Mouse (Mus musculus) ZHBTc4 (cell line): ENCODE results near the gene Tpk1.
A peak's percentile ranks its signal among the peaks of the same experiment; 100 is the strongest.

Experiments
- DNase-seq: peaks from one replicate; pipeline ENCODE4 v3.0.0-alpha.2; 2011; ENCODE audit warnings: low read depth, low spot score

The Tpk1 gene

DNA sequence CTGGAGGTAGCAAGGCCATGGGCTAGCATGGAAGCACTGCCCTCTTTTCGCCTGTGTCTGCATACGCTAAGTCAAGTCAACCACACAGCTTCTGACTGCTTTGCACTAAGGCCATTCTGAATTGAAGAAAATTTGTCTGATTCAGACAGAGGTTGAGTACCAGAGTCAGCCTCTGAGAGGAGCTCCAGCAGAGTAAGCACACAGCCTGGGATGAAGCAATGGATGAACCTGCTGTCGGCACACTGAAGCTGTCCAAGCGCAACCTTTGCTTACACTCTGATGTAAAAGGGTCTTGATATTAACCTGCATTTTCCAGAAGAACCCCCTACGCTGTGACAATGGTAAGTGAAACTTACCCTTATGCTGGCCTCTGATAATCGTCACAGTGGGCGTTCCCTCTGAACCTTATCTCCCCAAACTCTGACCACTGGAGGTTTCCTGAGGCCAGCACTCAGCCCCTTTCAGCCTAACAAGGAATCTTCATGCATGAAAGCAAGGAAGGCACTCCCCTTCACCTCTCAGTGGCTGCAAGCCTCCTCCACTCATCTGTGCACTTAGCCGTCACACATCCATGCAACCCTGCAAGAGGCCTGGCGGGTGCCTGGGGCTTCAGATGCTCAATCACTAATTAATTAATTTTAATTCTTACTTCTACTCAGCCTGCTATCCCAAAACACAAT, 311.4 kb downstream of the Tpk1 start:
- DNase-seq: no peak

- DNase-seq: no peak
Measured at GRCm38 (mm10) chr6:43353446-43353845, 312.6 kb downstream of the Tpk1 start.

DNA sequence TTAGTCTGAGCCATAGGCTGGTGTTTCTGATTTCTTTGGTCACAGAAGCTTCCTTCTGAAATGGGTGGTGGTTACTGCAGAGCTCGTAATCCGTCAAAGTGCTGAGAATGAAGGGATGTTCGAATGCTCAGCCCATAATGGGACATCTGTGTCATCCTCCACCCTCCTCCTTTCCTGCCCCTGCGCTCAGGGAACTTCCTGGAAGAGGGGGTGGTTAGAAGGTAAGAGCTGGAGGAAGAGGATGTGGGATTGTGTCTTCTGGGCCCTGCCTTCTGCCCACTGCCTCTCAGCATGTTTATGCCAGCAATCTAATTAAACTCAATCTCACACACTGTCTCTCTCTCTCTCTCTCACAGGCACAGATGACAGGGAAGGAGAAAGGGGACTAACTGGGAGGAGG, 317.0 kb downstream of the Tpk1 start:
- DNase-seq: no peak

DNA sequence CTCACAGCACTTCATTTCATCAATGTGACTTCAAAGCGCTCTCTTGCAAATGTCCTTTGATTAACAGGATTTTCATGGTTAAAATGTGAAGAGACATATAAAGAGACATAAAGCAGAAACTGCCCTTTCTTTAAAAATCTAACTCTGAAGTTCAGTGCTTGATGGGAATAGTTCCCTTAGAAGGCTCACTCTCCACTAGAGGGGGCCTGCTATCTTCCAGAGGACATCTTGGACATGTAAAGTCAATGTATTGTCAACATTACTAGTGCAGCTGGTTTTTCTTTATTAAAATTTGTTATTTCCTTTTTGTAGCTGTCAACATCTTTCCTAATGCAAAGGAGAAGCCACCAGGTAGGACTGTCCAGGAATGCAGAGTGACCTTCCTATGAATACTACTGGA, 318.4 kb downstream of the Tpk1 start:
- DNase-seq: no peak

DNA sequence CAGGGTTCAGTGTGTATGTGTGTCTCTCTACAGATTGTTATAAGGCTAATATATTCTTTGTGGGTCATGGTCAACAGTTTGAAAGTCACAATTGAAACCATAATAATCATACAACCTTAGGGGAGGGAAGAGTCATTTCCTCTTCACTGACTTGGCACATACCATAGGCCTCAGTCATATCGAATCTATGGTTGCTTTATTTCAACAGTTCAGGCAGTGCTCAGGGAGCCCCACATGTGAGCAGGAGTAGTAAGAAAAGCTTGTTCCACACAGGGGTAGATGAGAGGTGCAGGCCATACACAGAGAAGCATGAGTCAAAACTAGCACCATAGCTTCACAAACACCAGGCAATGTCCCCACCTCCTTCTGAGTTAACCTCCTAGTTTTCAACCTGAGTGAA, 323.1 kb downstream of the Tpk1 start:
- DNase-seq: no peak

DNA sequence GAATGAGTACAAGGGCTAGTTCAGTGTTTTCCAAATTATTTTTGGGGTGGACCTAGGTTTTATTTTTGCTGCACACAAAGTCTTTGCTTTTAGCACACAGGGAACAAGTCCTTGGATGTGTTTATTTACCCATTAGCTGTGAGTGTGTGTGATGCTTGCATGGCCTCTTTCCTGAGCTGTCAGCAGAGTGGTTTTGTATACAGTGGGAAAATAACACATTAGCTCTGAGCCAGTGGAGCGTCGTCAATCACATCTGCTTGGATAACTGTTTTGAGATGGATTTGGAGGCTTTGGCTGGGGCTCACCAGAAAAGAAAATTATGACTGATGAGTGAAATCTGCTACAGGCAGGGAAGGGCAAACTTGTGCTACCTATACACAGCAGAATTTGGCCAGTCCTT, 323.7 kb downstream of the Tpk1 start:
- DNase-seq: no peak

DNA sequence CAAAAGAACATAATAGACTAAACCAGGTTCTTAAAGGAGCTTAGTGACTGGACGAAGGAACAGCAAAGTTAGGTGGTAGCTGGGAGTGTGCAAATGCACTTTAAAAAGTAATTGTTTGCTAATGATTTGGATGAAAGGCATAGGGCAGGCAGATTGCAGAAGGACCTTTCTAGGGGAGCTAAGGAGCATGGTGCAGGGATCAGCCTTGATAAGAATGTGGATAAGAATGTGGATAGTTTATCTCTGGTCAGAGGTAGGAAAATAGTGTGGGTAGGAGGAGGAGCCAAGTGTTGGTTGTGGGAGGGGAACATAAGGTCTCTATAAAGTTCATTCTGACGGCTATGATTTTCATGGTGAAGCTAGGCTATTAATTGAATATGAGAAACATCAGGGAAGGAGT, 327.3 kb downstream of the Tpk1 start:
- DNase-seq: no peak

- DNase-seq: no peak
Measured at GRCm38 (mm10) chr6:43337491-43337961, 328.6 kb downstream of the Tpk1 start.

DNA sequence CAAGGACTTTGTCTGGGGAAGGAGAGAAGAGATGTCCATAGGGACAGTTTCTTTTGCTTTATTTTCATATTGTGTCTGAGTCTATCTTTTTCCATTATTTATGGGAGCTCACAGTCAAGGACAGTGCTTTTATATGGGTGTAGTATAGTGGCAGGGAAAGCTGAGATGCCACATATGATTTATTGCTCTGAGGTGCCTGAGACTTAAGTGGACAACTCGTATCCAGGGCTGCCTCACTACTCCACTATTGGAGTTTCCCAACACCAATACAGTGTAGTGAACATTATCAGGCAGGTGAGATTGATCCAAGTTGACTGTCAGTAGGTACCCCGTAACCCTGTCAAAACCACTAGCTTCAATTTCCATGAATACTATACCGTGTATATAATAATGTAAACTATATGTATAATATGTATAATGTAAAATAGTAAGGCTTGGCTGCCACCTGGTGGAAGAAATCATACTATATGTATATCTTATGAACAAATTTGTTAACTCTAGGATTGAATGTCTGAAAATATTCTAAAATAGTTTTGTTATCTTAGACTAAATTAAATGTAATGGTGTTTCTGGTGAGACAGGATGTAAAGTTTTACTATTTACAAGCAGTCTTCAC, 330.4 kb downstream of the Tpk1 start:
- no peak for DNase-seq

DNA sequence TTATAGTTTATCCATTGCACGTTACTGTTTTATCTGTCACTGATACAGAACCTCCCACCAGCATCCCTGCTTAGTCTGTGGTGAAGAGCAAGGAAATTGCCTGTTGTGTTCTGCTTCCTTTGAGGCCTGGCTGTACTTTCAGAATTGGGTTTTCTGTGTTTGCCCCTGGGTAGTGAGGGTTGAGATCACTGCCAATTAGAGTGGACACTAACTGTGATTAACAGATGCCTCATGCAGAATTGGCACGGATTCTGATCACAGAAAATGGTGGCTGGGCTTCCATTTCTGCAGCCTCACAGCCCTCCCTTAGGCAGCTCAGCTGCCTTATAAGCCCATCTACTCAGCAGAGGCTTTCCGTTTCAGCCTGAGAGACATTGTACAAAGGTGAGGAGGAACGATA, 332.6 kb downstream of the Tpk1 start:
- DNase-seq: no peak

DNA sequence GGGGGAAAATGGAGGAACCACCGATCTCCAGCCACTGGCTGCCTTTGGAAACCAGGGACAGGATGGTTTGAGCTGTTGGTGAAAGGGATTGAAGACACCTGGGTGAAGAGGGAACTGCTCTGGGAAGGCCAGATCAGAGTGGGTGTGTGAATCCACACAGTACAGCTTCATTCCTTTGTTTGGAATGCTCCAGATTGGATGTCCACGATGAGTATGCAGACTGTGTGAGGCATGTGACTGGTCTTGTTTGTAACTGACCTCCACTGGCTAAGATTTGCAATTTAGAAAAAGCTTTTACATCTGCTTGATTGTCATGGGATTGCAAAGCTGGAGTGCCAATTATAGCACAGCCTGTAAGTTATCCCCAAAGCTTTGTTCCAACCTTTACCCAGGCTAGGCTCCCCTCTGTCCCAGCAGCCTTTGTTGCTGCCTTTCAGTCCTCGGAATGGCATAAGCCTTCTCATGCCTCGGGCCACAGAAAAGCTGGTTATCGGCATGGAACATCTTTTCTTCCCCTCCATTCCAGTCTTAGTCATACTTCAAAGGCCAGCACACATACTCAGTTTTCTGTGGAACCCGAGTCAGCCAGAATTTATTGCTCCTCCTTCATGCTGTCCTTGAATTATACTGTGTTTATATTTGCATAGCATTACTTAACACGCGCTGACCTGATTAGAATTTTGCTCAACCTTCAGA, 353.0 kb downstream of the Tpk1 start:
- no peak for DNase-seq

DNA sequence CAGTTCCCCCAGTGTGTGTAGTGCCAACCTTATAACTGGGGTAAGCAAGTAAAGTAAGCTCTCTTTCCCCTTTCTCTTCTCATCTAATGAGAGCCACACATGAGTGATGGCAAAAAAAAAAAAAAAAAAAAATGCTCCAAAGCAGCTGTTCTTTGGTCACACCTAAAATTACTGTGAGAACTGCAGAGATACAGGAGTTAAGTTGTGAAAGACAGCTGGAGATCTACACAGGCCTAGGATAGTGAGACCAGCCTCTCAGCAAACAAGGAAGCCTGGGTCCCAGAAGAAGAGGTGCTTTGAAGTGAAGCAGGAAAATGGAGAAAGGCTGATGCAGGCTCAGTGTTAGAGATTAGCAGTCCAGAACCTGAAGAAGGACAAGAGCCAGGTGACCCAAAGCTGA, 353.5 kb downstream of the Tpk1 start:
- DNase-seq: no peak

GRCm38 (mm10) chr6:43310071-43310470, 356.0 kb downstream of the Tpk1 start:
- DNase-seq: no peak

GRCm38 (mm10) chr6:43309454-43309853, 356.6 kb downstream of the Tpk1 start, which contains the start of gene Nobox:
Nobox (minus strand) TSS chr6:43309554.
- peak; percentile 17 for DNase-seq

- no peak for DNase-seq
Measured at GRCm38 (mm10) chr6:43297508-43297850, 368.6 kb downstream of the Tpk1 start.

- DNase-seq: peak; percentile 24
Measured at GRCm38 (mm10) chr6:43296798-43297507, 369.1 kb downstream of the Tpk1 start.

DNA sequence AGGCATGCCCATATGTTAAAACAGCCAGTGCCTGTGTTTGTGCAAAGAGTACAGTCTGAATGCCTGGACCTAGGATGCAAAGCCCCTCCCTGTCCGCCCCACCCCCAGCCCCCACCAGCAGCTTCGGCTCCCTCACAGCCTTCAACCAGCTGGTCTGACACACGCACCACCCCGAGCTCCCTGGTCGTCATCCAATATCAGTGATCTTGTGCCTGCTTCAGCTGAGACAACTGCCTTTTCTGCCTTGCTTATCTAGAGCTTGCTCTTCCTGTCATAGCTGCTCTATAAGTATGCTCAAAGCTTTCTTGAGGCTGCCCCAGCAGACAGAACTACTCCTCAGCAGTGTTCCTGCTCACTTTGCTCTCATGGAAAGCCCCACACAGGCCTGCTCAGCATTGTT, 370.2 kb downstream of the Tpk1 start:
- DNase-seq: no peak
